In the genomic region with DNA sequence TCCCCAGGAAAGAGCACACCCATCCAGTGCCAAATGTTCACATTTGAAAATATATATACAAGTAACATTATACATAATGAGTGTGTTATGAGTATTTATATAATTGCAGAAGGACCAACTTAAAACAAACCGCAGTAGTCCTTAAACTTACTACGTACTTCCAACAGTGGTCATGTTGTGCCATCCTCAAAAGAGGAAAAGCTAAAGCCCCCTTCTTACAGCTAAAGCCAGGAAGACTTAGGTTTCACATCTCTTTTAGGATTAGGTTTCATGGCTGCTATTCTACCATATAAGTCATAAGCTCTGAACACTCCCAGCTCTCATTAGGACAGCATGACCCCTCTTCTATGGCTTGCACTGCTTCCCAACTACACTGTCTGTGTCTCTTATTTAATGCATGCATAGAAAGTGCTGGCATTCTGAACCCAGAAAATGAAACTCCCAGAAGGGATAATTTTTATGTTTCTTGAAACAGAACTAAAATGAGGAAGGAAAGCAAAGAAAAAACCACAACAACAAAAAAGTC, we compare ENCODE assay signal across 19 mouse cellular contexts.
"Had no signal": no experiment of that assay in that cellular context is flagged by ENCODE, and none has a peak within 500 bp of the region (broad histone marks: within the 10 kb centered on the region; RNA-seq: fewer than 3 reads in every experiment).

No protein-coding gene starts in this region.

- H3K4me1 ChIP-seq: midbrain, embryonic 10.5 days; midbrain, embryonic 12.5 days; neural tube, embryonic 13.5 days; neural tube, embryonic 15.5 days had no signal

- H3K4me2 ChIP-seq: lung, embryonic 14.5 days; midbrain, embryonic 12.5 days; neural tube, embryonic 13.5 days; neural tube, embryonic 15.5 days had no signal

- ATAC-seq: midbrain, embryonic 16.5 days had no signal

- H3K9ac ChIP-seq: lung, embryonic 14.5 days; midbrain, embryonic 12.5 days; neural tube, embryonic 13.5 days; neural tube, embryonic 15.5 days had no signal

- H3K4me3 ChIP-seq: midbrain, embryonic 10.5 days; midbrain, embryonic 12.5 days; myocyte; neural tube, embryonic 13.5 days; neural tube, embryonic 15.5 days had no signal

- H3K27ac ChIP-seq: midbrain, embryonic 10.5 days; midbrain, embryonic 12.5 days; neural tube, embryonic 13.5 days; neural tube, embryonic 15.5 days had no signal

- DNase-seq: lung, adult 18-20 months; lung, embryonic 14.5 days; lung, postnatal 10 days; lung, postnatal 36 days; midbrain, embryonic 14.5 days; retina, postnatal 1 day; right cerebral cortex, adult 18-20 months; right cerebral cortex, postnatal 25 days; right cerebral cortex, postnatal 4 days; spleen, adult 18-20 months; thymus, adult 18-20 months; thymus, postnatal 14 days; thymus, postnatal 36 days had no signal

- H3K36me3 ChIP-seq: midbrain, embryonic 10.5 days; midbrain, embryonic 12.5 days; neural tube, embryonic 13.5 days; neural tube, embryonic 15.5 days had no signal

- H3K9me3 ChIP-seq: midbrain, embryonic 10.5 days; midbrain, embryonic 12.5 days; neural tube, embryonic 13.5 days; neural tube, embryonic 15.5 days had no signal

- H3K27me3 ChIP-seq: midbrain, embryonic 12.5 days; neural tube, embryonic 13.5 days; neural tube, embryonic 15.5 days had no signal
